Mouse (Mus musculus) E14TG2a.4 (cell line): ENCODE results near the gene Olfr958.

Experiments used
- CTCF ChIP-seq: conservative IDR thresholded peaks from 2 replicates; pipeline ENCODE4 v1.5.1; 2014; ENCODE audit warnings: low read length
- NANOG ChIP-seq: IDR thresholded peaks from 2 replicates; pipeline ENCODE4 v1.6.1; 2014; ENCODE audit warnings: borderline replicate concordance, low read length, mixed read lengths
- POU5F1 ChIP-seq: IDR thresholded peaks from 2 replicates; pipeline ENCODE4 v1.6.1; 2014; ENCODE audit warnings: low read length, borderline replicate concordance

DNA sequence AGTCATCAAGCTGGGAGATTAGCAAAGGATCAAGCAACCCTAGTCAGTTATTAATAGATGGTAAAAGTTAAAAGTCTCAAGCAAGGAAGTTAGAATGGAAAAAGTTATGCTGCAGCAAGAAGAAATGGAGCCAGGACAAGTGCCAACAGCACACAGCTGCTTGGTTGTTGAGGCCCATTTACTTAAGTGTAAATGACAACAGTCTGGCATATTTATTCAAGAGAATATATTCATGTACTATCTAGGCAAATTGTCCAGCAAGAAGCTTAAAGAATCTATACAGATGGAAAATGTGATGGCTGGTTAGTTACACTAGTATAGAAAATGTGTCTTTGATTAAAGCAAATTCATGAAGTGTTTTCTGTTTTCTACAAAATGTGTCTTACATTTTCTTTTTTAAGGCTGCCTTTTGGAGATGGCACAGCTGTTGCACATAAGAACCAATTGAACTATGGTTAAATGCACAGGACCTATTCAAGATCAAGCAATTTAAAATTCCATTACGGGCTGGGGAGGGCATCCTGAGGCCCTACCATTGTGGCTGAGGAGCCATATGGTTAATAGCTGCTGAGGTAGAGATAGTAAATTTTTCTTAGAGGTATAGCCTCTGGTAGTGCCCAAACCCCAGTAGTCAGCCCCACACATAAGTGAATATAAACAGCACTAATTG lies 30.1 kb downstream of the Olfr958 start:
- TF ChIP-seq CTCF (no peak), POU5F1 (no peak), NANOG (no peak)
